Mouse (Mus musculus) CH12.LX (cell line): ENCODE results near the gene Cnot8. TPM values are rescaled to one million over a fixed set of nuclear protein-coding genes. Genes with fewer than 3 reads are reported as not detected.

Source experiments
- DNase-seq: peaks from one replicate; pipeline ENCODE4 v3.0.0-alpha.2; 2013; ENCODE audit errors: extremely low read depth
- H3K27ac ChIP-seq: 2 replicates; pipeline ENCODE4 v1.5.1; 2012; ENCODE audit warnings: low read depth, mild to moderate bottlenecking, control low read depth, moderate library complexity; ENCODE audit not compliant: insufficient read depth
- H3K27me3 ChIP-seq: replicated peaks from 2 replicates; pipeline ENCODE3; 2012; ENCODE audit warnings: inconsistent platforms
- H3K36me3 ChIP-seq, 2 experiments: replicated peaks in 1 of 2; 2 replicates each; pipeline versions ENCODE3 to v1.6.1; 2012; ENCODE audit warnings: inconsistent platforms in 1 of 2, low read length in 1 of 2, mild to moderate bottlenecking in 1 of 2, mixed read lengths in 1 of 2, moderate library complexity in 1 of 2; ENCODE audit not compliant: control insufficient read depth in 1 of 2, insufficient read depth in 1 of 2
- H3K4me1 ChIP-seq, 2 experiments: 2 replicates each; pipeline ENCODE4 v1.6.1; 2012; ENCODE audit warnings: inconsistent platforms in 1 of 2, moderate library complexity in 1 of 2; ENCODE audit not compliant: insufficient read depth in 2 of 2, control insufficient read depth in 1 of 2
- H3K4me2 ChIP-seq: 2 replicates; pipeline ENCODE4 v1.6.1; 2012; ENCODE audit warnings: low read depth, mild to moderate bottlenecking, control low read depth; ENCODE audit not compliant: poor library complexity, insufficient read depth, severe bottlenecking
- H3K4me3 ChIP-seq, 3 experiments: fragments of 150-350 bp in 1 of 3; sonication (generic) in 1 of 3; replicated peaks in 1 of 3; 2 replicates each; pipeline versions ENCODE3 to v1.5.1; 2011 to 2012; ENCODE audit warnings: low read depth in 2 of 3, low read length in 2 of 3, mild to moderate bottlenecking in 2 of 3, moderate library complexity in 2 of 3, control low read depth in 1 of 3, improper control_type of control experiment in 1 of 3, inconsistent platforms in 1 of 3, mixed read lengths in 1 of 3; ENCODE audit not compliant: poor library complexity in 1 of 3
- H3K79me2 ChIP-seq: replicated peaks from 2 replicates; pipeline ENCODE4 v1.6.1; 2012; ENCODE audit warnings: mild to moderate bottlenecking, moderate library complexity; ENCODE audit not compliant: control insufficient read depth, poor library complexity, insufficient read depth, severe bottlenecking; ENCODE audit errors: extremely low read depth
- H3K9ac ChIP-seq: 2 replicates; pipeline ENCODE4 v1.6.1; 2012; ENCODE audit warnings: low read depth, mild to moderate bottlenecking, control low read depth, moderate library complexity; ENCODE audit not compliant: insufficient read depth
- H3K9me3 ChIP-seq: replicated peaks from 2 replicates; pipeline ENCODE3; 2012; ENCODE audit warnings: low read length, inconsistent platforms, mixed read lengths
- BHLHE40 ChIP-seq: IDR thresholded peaks from 2 replicates; pipeline ENCODE4 v1.6.1; 2011; ENCODE audit warnings: mild to moderate bottlenecking, low read depth, low read length, improper control_type of control experiment
- CTCF ChIP-seq, 2 experiments: IDR thresholded peaks in 1 of 2; conservative IDR thresholded peaks in 1 of 2; 2 replicates each; pipeline ENCODE4 v1.5.1; 2011 to 2012; ENCODE audit warnings: low read depth in 2 of 2, low read length in 2 of 2, improper control_type of control experiment in 1 of 2, inconsistent platforms in 1 of 2, mild to moderate bottlenecking in 1 of 2, moderate library complexity in 1 of 2
- ELF1 ChIP-seq: IDR thresholded peaks from 2 replicates; pipeline ENCODE4 v1.6.1; 2014; ENCODE audit warnings: low read depth, mild to moderate bottlenecking, inconsistent platforms, low read length, improper control_type of control experiment
- HCFC1 ChIP-seq: IDR thresholded peaks from 2 replicates; pipeline ENCODE4 v1.6.1; 2012; ENCODE audit warnings: low read depth, mild to moderate bottlenecking, inconsistent platforms, low read length, improper control_type of control experiment
- IRF4 ChIP-seq: IDR thresholded peaks from 2 replicates; pipeline ENCODE4 v1.6.1; 2014; ENCODE audit warnings: low read depth, mild to moderate bottlenecking, inconsistent platforms, low read length, improper control_type of control experiment
- JUND ChIP-seq: conservative IDR thresholded peaks from 2 replicates; pipeline ENCODE4 v1.6.1; 2011; ENCODE audit warnings: low read depth, low read length, improper control_type of control experiment
- MEF2A ChIP-seq: IDR thresholded peaks from 2 replicates; pipeline ENCODE4 v1.6.1; 2014; ENCODE audit warnings: low read depth, mild to moderate bottlenecking, inconsistent platforms, low read length, improper control_type of control experiment, borderline replicate concordance
- MYC ChIP-seq: IDR thresholded peaks from 2 replicates; pipeline ENCODE4 v1.6.1; 2011; ENCODE audit warnings: low read depth, mild to moderate bottlenecking, improper control_type of control experiment, low read length
- NRF1 ChIP-seq: IDR thresholded peaks from 2 replicates; pipeline ENCODE4 v1.6.1; 2014; ENCODE audit warnings: low read depth, mild to moderate bottlenecking, inconsistent platforms, low read length, improper control_type of control experiment, moderate library complexity
- PAX5 ChIP-seq: IDR thresholded peaks from 2 replicates; pipeline ENCODE4 v1.6.1; 2012; ENCODE audit warnings: low read length, inconsistent platforms, mixed read lengths
- POLR2A ChIP-seq: IDR thresholded peaks from 2 replicates; pipeline ENCODE4 v1.6.1; 2011; ENCODE audit warnings: low read depth, mild to moderate bottlenecking, improper control_type of control experiment, low read length
- RCOR1 ChIP-seq: conservative IDR thresholded peaks from 2 replicates; pipeline ENCODE4 v1.6.1; 2012; ENCODE audit warnings: low read depth, mild to moderate bottlenecking, inconsistent platforms, low read length, improper control_type of control experiment
- SIN3A ChIP-seq: IDR thresholded peaks from 2 replicates; pipeline ENCODE4 v1.6.1; 2012; ENCODE audit warnings: low read length, improper control_type of control experiment, inconsistent platforms
- TBP ChIP-seq: conservative IDR thresholded peaks from 2 replicates; pipeline ENCODE4 v1.6.1; 2011; ENCODE audit warnings: low read depth, low read length, improper control_type of control experiment
- USF1 ChIP-seq: IDR thresholded peaks from 2 replicates; pipeline ENCODE4 v1.6.1; 2014; ENCODE audit warnings: low read depth, mild to moderate bottlenecking, inconsistent platforms, low read length, improper control_type of control experiment
- ZKSCAN1 ChIP-seq: IDR thresholded peaks from 2 replicates; pipeline ENCODE4 v1.6.1; 2012; ENCODE audit warnings: low read depth, inconsistent platforms, low read length, improper control_type of control experiment, borderline replicate concordance
- ZMIZ1 ChIP-seq: IDR thresholded peaks from 2 replicates; pipeline ENCODE4 v1.6.1; 2012; ENCODE audit warnings: low read depth, mild to moderate bottlenecking, inconsistent platforms, low read length, improper control_type of control experiment
- ZNF384 ChIP-seq: IDR thresholded peaks from 2 replicates; pipeline ENCODE4 v1.6.1; 2012; ENCODE audit warnings: low read depth, low read length, improper control_type of control experiment, inconsistent platforms
- dilution Hi-C: fragments of 300-500 bp; cut with MboI; formaldehyde crosslinking; loops from 2 replicates; pipeline ENCODE4 v1.14.3; 2020; ENCODE audit warnings: low sequenced_read_pairs; ENCODE audit not compliant: extremely low pct_unique_long_range_greater_than_20kb, extremely low pct_ligation_motif_present
- in situ Hi-C: fragments of 300-500 bp; cut with MboI; formaldehyde crosslinking; loops from 3 replicates; pipeline ENCODE4 v1.14.3; 2019; ENCODE audit warnings: low sequenced_read_pairs, low pct_ligation_motif_present, low pct_unique_long_range_greater_than_20kb, mixed read lengths
- polyA plus RNA-seq: library from polyadenylated mRNA; unstranded; fragments of >175 nt; gene quantifications from 2 replicates; pipeline ENCODE4 v1.2.1, GENCODE M21; 2012; ENCODE audit warnings: low read depth; ENCODE audit not compliant: insufficient read length
- total RNA-seq, 2 experiments: library from RNA; depleted of rRNA; stranded (reverse); fragments of 300-350 nt in 1 of 2; fragments of >200 nt in 1 of 2; gene quantifications; 2 replicates each; pipeline ENCODE4 v1.2.3; 2012 to 2014

Gene Cnot8
- total and polyA plus RNA-seq, 3 experiments: 90.2 to 134 (median 91.9) TPM

GRCm38 (mm10) chr11:58093021-58093528 lies 10.9 kb upstream of the Cnot8 start, which contains the start of gene Gm12248:
Gene Gm12248, minus strand, starts transcription at chr11:58093134.
- Histone ChIP-seq H3K27ac (no peak within 1 kb of the TSS), H3K4me3 (no peak within 1 kb of the TSS), H3K4me1 (peaks cover 9 to 25% of the 10 kb centered on the region in 2 experiments), H3K36me3 (no peaks in the 10 kb centered on the region), H3K27me3 (no peaks in the 10 kb centered on the region), H3K9ac (no peak within 1 kb of the TSS), H3K79me2 (no peaks in the 10 kb centered on the region), H3K9me3 (no peaks in the 10 kb centered on the region), H3K4me2 (no peak within 1 kb of the TSS)
- no peak for DNase-seq
- peak; percentile 41; the same call in 1 of the 2 replicates for TF ChIP-seq BHLHE40
- TF ChIP-seq USF1: no peak
- TF ChIP-seq ZMIZ1: no peak
- no peak for TF ChIP-seq ZKSCAN1
- in situ Hi-C loops (no loop called here), dilution Hi-C loops (no loop called here)

DNA sequence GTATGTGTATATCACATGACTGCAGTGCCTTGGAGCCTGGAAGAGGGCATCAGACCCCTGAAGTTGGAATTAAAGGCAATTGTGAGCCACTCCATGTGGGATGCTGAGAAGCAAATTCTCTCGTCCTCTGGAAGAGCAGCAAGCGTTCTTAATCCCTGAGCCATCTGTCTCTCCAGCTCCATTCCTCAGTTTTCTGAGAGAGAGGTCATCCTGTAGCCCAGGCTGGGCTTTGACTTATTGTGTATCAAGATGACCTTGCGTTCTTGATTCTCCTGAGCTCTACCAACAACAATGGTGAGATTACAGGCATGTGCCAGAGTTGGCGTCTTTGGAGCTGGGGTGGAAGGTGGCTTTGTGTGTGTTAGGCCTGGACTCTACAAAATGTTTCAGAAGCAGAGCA lies 9.2 kb upstream of the Cnot8 start:
- no peaks in the 10 kb centered on the region for H3K36me3 ChIP-seq
- H3K9me3 ChIP-seq: no peaks in the 10 kb centered on the region
- H3K4me1 ChIP-seq: peaks cover 9 to 25% of the 10 kb centered on the region in 2 experiments
- no peak overlapping the region for H3K4me2 ChIP-seq
- dilution Hi-C loops (no loop called here), in situ Hi-C loops (no loop called here)
- no peak overlapping the region for H3K4me3 ChIP-seq
- no peak overlapping the region for H3K9ac ChIP-seq
- no peak for DNase-seq
- no peaks in the 10 kb centered on the region for H3K27me3 ChIP-seq
- no peak overlapping the region for H3K27ac ChIP-seq
- no peaks in the 10 kb centered on the region for H3K79me2 ChIP-seq
- no peak for TF ChIP-seq SIN3A
- no peak for TF ChIP-seq USF1
- no peak for TF ChIP-seq MEF2A
- no peak for TF ChIP-seq CTCF (conservative IDR thresholded peaks at IDR 0.05 in 1 of 2, IDR thresholded peaks at IDR 0.05 in 1 of 2; ENCODE audit: low read depth in 2 of 2, low read length in 2 of 2)
- no peak for TF ChIP-seq IRF4
- no peak for TF ChIP-seq ZMIZ1
- no peak for TF ChIP-seq HCFC1
- TF ChIP-seq RCOR1: no peak
- TF ChIP-seq TBP: no peak
- no peak for TF ChIP-seq ELF1
- no peak for TF ChIP-seq BHLHE40
- no peak for TF ChIP-seq JUND
- TF ChIP-seq MYC: no peak
- no peak for TF ChIP-seq POLR2A
- no peak for TF ChIP-seq PAX5
- no peak for TF ChIP-seq ZNF384
- TF ChIP-seq NRF1: no peak
